Mouse (Mus musculus): Measurements from ENCODE around the gene Slc6a21. TPM values are rescaled to one million over a fixed set of nuclear protein-coding genes. Genes with fewer than 3 reads are reported as not detected.

Gene Slc6a21
- polyA plus RNA-seq, 1 experiment from 2014 or later: not detected

DNA sequence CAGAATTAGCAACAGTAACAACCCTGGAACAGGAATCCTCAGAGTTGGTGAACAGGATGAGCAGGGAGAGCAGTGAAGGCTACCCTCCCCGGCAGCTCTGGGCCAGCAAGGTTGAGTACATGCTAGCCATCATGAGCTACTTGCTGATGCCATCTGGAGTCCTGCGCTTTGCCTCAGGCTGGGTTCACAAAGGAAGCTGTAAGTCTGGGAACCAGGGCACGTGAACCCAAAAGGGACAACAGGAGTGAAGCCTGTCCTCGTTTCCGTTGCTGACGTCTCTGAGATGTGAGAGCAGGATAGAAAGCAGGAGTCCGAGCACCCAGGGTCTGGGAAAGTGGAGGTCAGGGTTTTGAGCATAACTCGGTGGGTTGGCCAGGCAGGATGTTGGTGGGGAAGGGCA lies 18.0 kb upstream of the Slc6a21 start:
- no peak overlapping the region for H3K9ac ChIP-seq
- no peak overlapping the region for H3K4me3 ChIP-seq
- H3K9me3 ChIP-seq: no peaks in the 10 kb centered on the region
- WGBS: 75% methylated on average over 8 of the region's 8 CpGs
- H3K27me3 ChIP-seq: no peaks in the 10 kb centered on the region
- H3K27ac ChIP-seq: no peak overlapping the region
- H3K36me3 ChIP-seq: no peaks in the 10 kb centered on the region
- peaks cover 5% of the 10 kb centered on the region; the same call in 1 of the 2 replicates for H3K4me1 ChIP-seq
- ATAC-seq (ENCODE audit: insufficient number of reproducible peaks, insufficient read depth, low FRiP score, low TSS enrichment, low read depth): no peak
- no peak overlapping the region for H3K4me2 ChIP-seq

DNA sequence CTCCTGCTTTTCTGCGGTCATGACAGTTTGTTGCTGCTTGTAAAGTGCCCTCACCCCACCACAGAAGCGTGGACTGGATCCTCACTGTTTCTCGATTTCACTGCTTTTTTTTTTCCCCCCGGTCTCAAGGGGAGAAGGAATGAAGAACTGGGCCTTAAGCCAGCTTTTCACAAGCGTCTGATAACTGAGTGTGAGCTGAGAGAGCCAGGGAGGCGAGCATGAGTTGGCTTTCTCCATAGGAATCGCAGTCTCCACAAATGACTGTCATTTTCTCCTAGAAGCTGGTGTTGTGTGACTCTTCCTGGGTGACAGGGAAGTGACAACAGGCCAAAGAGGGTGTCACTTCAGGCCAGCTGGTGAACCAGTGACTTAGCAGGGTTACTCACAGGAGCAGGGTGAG lies 15.0 kb upstream of the Slc6a21 start:
- H3K36me3 ChIP-seq: no peaks in the 10 kb centered on the region
- WGBS: 54% methylated on average over 7 of the region's 7 CpGs
- H3K27ac ChIP-seq: no peak overlapping the region
- H3K4me3 ChIP-seq: no peak overlapping the region
- no peaks in the 10 kb centered on the region for H3K27me3 ChIP-seq
- no peak overlapping the region for H3K9ac ChIP-seq
- no peak overlapping the region for H3K4me2 ChIP-seq
- H3K4me1 ChIP-seq: peaks cover 5% of the 10 kb centered on the region; the same call in 1 of the 2 replicates
- H3K9me3 ChIP-seq: no peaks in the 10 kb centered on the region
- no peak for ATAC-seq (ENCODE audit: insufficient number of reproducible peaks, insufficient read depth, low FRiP score, low TSS enrichment, low read depth)

DNA sequence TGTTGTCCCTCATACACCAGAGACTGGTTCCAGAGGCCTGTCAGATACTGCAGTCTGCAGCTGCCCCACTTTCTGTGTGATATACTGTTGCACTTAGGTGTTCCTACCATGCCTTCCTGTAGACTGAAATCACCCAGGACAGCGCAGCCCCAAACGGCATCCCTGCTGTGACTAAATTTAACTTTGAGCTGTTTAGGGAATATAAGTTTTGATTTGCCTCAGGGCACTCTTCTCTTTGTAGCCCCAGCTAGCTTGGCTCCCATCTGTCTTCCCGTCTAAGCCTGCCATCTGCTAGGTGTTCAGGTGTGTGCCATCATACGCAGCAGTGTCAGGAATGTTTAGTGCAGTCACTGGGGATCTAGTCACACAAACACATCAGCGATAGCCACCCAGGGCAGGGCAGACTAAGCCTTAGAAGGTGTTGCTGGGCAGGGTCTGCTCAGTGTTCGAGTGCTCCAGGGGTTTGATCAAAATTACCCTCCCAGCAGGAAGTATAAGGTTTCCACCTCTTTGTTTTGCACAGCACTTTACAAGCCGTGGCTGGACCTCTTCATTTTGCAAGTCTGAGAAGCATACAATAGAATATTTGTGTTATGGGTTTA lies 14.2 kb upstream of the Slc6a21 start:
- Histone ChIP-seq H3K36me3 (no peaks in the 10 kb centered on the region), H3K27ac (no peak overlapping the region), H3K9ac (no peak overlapping the region), H3K27me3 (peaks cover 7% of the 10 kb centered on the region; the same call in 1 of the 2 replicates), H3K4me3 (no peak overlapping the region), H3K9me3 (no peaks in the 10 kb centered on the region), H3K4me2 (no peak overlapping the region), H3K4me1 (peaks cover 5% of the 10 kb centered on the region; the same call in 1 of the 2 replicates)
- no peak for ATAC-seq (ENCODE audit: insufficient number of reproducible peaks, insufficient read depth, low FRiP score, low TSS enrichment, low read depth)
- WGBS: 39% methylated on average over 7 of the region's 7 CpGs

DNA sequence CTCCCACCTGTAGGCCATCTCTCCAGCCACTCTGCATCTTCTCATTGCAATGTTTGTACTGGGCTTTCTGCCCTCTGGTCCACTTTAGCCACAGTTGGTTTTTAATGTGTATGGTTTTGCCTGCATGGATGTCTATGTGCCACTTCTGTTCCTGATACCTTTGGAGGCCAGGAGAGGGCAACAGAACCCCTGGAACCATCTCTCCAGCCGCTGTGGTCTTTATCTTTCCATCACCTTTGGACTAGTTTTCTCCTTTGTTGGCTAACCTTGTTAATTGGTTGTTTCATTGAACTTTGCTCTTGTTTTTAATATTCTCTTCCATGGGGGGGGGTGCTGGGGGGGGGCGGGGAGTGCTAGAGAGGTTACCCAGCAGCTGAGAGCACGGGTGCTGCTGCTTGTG lies 13.0 kb upstream of the Slc6a21 start:
- Histone ChIP-seq H3K4me2 (no peak overlapping the region), H3K27ac (no peak overlapping the region), H3K4me3 (no peak overlapping the region), H3K9ac (no peak overlapping the region), H3K9me3 (no peaks in the 10 kb centered on the region), H3K27me3 (peaks cover 10% of the 10 kb centered on the region; the same call in 1 of the 2 replicates), H3K4me1 (peaks cover 5% of the 10 kb centered on the region; the same call in 1 of the 2 replicates), H3K36me3 (no peaks in the 10 kb centered on the region)
- 88% methylated on average over 3 of the region's 3 CpGs for WGBS
- no peak for ATAC-seq (ENCODE audit: insufficient number of reproducible peaks, insufficient read depth, low FRiP score, low TSS enrichment, low read depth)

DNA sequence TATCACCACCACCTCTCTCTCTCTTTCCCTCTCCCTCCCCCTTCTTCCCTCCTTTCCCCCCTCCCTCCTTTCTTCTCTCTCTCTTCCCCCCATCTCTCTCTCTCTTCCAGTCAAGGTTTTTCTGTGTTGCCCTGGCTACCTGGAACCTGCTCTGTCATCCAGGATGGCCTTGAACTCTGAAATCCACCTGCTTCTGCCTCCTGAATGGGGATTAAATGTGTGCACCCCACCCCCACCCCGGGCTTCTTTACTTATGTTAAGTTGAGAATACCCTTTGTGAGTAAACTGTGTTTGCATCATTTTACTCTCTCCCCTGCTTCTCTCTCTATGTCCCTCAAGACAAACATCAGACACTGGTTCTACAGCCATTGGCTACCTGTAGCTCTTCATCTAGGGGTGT lies 11.8 kb upstream of the Slc6a21 start:
- peaks cover 10% of the 10 kb centered on the region; the same call in 1 of the 2 replicates for H3K27me3 ChIP-seq
- 82% methylated on average over 1 of the region's 1 CpGs for WGBS
- no peak overlapping the region for H3K4me2 ChIP-seq
- H3K9me3 ChIP-seq: no peaks in the 10 kb centered on the region
- H3K27ac ChIP-seq: no peak overlapping the region
- H3K4me3 ChIP-seq: no peak overlapping the region
- no peak for ATAC-seq (ENCODE audit: insufficient number of reproducible peaks, insufficient read depth, low FRiP score, low TSS enrichment, low read depth)
- H3K4me1 ChIP-seq: peaks cover 5% of the 10 kb centered on the region; the same call in 1 of the 2 replicates
- no peaks in the 10 kb centered on the region for H3K36me3 ChIP-seq
- H3K9ac ChIP-seq: no peak overlapping the region

DNA sequence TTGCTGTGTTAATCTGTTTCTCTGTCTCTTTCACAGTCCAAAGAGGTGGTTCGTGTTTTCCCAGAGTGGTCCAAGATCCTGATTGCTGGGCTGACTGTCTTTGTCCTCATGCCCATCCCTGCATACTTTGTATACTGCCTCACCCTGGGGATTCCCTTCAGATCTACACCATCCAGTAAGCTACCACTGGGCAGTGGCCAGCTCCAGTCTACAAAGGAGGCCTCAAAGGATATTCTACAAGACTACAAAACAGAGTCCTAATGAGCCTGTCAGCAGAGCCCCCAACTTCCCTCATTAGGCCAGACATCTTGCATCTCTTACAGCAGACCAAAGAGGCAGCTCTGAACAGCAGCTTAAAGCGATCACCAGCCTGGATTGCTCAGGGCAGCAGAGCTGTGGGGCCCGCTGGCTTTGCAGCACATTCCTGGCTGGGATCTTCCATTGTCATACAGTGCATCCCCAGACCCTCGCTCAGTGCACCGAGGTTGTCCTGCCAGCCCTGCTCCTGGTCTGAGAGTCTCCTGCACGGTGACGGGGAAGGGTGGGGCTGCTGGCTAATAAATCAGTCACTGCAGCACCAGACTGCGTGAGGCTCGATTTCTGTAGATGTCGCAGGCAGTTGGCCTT lies 4.4 kb upstream of the Slc6a21 start:
- Histone ChIP-seq H3K4me3 (no peak overlapping the region), H3K9me3 (no peaks in the 10 kb centered on the region), H3K4me1 (peaks cover 3% of the 10 kb centered on the region; the same call in 1 of the 2 replicates), H3K27me3 (peaks cover 20% of the 10 kb centered on the region), H3K36me3 (no peaks in the 10 kb centered on the region), H3K4me2 (no peak overlapping the region), H3K9ac (no peak overlapping the region), H3K27ac (no peak overlapping the region)
- 72% methylated on average over 10 of the region's 10 CpGs for WGBS
- no peak for ATAC-seq (ENCODE audit: insufficient number of reproducible peaks, insufficient read depth, low FRiP score, low TSS enrichment, low read depth)

DNA sequence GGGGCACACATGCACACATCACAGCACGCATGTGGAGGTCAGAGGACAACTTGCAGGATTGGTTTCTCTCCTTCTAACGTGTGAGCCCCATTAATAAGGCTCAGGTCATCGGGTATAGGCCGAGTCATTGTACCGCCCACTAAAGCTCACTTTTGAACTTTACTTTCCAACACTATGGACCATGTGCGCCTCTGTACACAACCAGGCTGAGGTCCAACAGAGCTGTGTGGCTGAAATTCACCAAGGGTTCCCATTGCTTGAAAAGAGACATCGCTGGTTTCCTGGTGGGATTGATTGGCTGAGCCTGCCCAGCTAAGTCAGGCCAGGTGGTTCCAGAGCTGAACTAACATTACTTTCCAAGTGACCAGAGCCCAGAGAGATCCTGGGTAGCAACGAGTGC lies 3.6 kb upstream of the Slc6a21 start:
- Histone ChIP-seq H3K36me3 (no peaks in the 10 kb centered on the region), H3K4me3 (no peak overlapping the region), H3K27ac (no peak overlapping the region), H3K4me1 (peaks cover 3% of the 10 kb centered on the region; the same call in 1 of the 2 replicates), H3K4me2 (no peak overlapping the region), H3K9ac (no peak overlapping the region), H3K27me3 (peaks cover 24% of the 10 kb centered on the region), H3K9me3 (no peaks in the 10 kb centered on the region)
- 85% methylated on average over 8 of the region's 8 CpGs for WGBS
- no peak for ATAC-seq (ENCODE audit: insufficient number of reproducible peaks, insufficient read depth, low FRiP score, low TSS enrichment, low read depth)

DNA sequence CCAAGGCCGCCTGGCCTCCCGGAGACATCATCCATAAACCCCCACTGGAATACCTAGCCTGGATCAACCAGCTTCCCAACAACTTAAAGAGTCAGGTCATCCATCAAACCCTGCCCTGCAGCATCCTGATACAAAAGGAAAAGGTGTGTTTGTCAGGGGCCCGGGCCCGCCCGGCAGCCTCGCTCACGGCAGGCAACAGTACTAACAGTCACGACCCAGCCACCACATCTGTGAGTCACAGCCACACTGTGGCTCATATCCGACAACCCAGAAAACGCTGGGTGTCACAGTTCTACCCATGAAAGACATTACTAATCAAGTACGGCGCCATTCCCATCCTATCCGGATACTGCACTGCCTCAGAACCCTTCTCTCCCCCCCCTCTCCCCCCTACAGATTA lies 9.2 kb downstream of the Slc6a21 start:
- Histone ChIP-seq H3K36me3 (no peaks in the 10 kb centered on the region), H3K4me2 (no peak overlapping the region), H3K27ac (no peak overlapping the region), H3K27me3 (no peaks in the 10 kb centered on the region), H3K4me3 (no peak overlapping the region), H3K9me3 (no peaks in the 10 kb centered on the region), H3K4me1 (no peaks in the 10 kb centered on the region), H3K9ac (no peak overlapping the region)
- WGBS: 83% methylated on average over 13 of the region's 13 CpGs
- ATAC-seq (ENCODE audit: insufficient number of reproducible peaks, insufficient read depth, low FRiP score, low TSS enrichment, low read depth): no peak

DNA sequence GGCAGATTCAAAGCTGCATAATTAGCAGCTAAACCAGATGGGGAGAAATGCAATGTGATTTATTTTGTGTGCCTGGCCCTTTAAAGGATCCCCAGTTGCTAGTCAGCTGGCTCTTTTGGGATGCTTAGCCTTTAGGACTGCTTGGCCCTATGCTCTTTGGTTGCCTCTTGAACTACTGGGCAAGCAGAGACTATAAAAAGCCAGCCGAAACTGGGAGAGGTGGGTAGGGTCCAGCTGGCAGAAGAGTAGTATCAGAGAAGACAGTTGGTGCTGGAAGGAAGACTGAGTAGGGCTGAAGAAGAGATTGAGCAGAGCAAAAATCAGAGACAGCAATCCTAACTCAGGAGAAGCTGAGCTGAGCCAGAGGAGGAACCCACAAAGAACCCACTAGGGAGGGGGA lies 19.3 kb downstream of the Slc6a21 start:
- Histone ChIP-seq H3K27me3 (no peaks in the 10 kb centered on the region), H3K9ac (no peak overlapping the region), H3K4me3 (no peak overlapping the region), H3K9me3 (no peaks in the 10 kb centered on the region), H3K4me2 (no peak overlapping the region), H3K27ac (no peak overlapping the region), H3K36me3 (no peaks in the 10 kb centered on the region), H3K4me1 (0 out of 2 replicates have a peak, but pooled peaks cover 7% of the 10 kb centered on the region)
- no peak for ATAC-seq (ENCODE audit: insufficient number of reproducible peaks, insufficient read depth, low FRiP score, low TSS enrichment, low read depth)
- 85% methylated on average over 1 of the region's 1 CpGs for WGBS

DNA sequence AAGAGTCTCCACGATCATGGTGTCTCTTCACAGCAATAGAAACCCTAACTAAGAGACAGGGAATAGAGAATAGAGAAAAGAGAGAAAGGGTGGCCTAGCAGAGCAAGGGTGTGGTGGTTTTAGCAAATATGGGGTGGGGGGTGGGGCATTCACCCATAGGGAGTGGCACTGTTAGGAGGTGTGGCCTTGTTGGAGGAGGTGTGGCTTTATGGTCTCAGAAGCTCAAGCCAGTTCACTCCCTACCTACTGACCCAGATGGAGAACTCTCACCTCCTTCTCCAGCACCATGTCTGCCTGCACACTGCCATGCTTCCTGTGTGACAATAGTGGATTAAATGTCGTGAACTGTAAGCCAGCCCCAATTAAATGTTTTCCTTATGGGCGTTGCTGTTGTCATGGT lies 20.2 kb downstream of the Slc6a21 start:
- no peak overlapping the region for H3K4me3 ChIP-seq
- peaks cover 8% of the 10 kb centered on the region; the same call in 1 of the 2 replicates for H3K4me1 ChIP-seq
- H3K36me3 ChIP-seq: no peaks in the 10 kb centered on the region
- no peak overlapping the region for H3K9ac ChIP-seq
- no peaks in the 10 kb centered on the region for H3K9me3 ChIP-seq
- H3K27me3 ChIP-seq: no peaks in the 10 kb centered on the region
- no peak overlapping the region for H3K4me2 ChIP-seq
- H3K27ac ChIP-seq: no peak overlapping the region
- no peak for ATAC-seq (ENCODE audit: insufficient number of reproducible peaks, insufficient read depth, low FRiP score, low TSS enrichment, low read depth)
- 59% methylated on average over 3 of the region's 3 CpGs for WGBS

DNA sequence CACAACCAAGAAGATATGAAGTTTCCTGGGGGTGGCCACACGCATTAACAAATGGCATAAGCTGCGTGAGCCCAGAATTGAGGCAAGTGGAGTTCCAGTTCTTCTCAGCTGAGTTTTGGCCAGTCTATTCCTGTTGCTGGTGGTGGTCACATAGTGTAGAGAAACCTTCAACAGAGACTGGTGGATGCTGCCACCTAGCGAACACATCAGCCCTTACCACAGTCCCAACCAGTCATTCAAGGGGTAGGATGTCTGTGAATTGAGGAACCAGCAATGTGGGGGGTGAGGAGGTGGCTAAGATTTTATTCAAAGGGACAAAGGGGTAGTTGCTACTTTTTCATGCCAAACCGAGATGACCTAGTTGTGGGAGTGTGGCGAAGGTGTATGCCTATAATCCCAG lies 22.4 kb downstream of the Slc6a21 start:
- Histone ChIP-seq H3K36me3 (peaks cover 19% of the 10 kb centered on the region), H3K4me2 (no peak overlapping the region), H3K27me3 (no peaks in the 10 kb centered on the region), H3K4me1 (peaks cover 17% of the 10 kb centered on the region; the same call in 1 of the 2 replicates), H3K9ac (0 out of 2 replicates have a peak overlapping the region, but pooled peaks have one; percentile 21), H3K27ac (no peak overlapping the region), H3K9me3 (no peaks in the 10 kb centered on the region), H3K4me3 (no peak overlapping the region)
- WGBS: 12% methylated on average over 5 of the region's 5 CpGs
- ATAC-seq (ENCODE audit: insufficient number of reproducible peaks, insufficient read depth, low FRiP score, low TSS enrichment, low read depth): peak; percentile 80

DNA sequence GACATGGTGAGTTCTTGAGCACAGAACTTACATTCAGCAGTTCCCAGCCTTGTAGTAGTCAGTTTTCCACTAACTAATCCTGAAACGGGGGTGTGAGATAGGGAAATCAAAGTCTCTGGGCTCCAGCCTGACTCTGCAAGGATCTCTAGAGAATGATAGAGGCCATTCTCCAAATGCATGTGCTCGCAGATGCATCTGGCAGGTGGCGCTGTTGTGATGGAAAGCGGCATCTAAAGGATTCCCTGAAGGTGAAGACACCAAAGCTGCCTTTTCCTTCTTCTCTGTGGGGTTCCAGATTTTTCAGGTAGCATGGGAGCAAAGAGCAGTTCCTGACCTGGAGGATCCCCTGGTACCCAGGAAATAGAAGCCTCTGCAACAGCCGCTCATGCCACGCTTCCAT lies 23.0 kb downstream of the Slc6a21 start:
- Histone ChIP-seq H3K4me1 (peaks cover 22% of the 10 kb centered on the region), H3K27me3 (no peaks in the 10 kb centered on the region), H3K9me3 (no peaks in the 10 kb centered on the region), H3K4me2 (no peak overlapping the region), H3K27ac (no peak overlapping the region), H3K36me3 (peaks cover 20% of the 10 kb centered on the region), H3K4me3 (no peak overlapping the region), H3K9ac (peak overlapping the region; percentile 36; the same call in 1 of the 2 replicates)
- WGBS: 13% methylated on average over 6 of the region's 6 CpGs
- no peak for ATAC-seq (ENCODE audit: insufficient number of reproducible peaks, insufficient read depth, low FRiP score, low TSS enrichment, low read depth)

Measured in embryonic facial prominence, embryonic 13.5 days (tissue).